Mouse (Mus musculus): Measurements from ENCODE around the gene Vti1a.

GRCm38 (mm10) chr19:55649363-55649762, 333.3 kb downstream of the Vti1a start:
- TF ChIP-seq POLR2A (IDR thresholded peaks at IDR 0.05; ENCODE audit: borderline replicate concordance, extremely low read depth, insufficient read depth, insufficient read length, poor library complexity, severe bottlenecking) = no peak
- no peak for TF ChIP-seq CTCF (IDR thresholded peaks at IDR 0.05; ENCODE audit: borderline replicate concordance, extremely low read depth, insufficient read depth, insufficient read length)
